Mouse (Mus musculus): ENCODE measurements around the gene Foxo6. TPM values are rescaled to one million over a fixed set of nuclear protein-coding genes. Genes with fewer than 3 reads are reported as not detected.

The Foxo6 gene
- total and polyA plus RNA-seq, 3 experiments, result not detected

DNA sequence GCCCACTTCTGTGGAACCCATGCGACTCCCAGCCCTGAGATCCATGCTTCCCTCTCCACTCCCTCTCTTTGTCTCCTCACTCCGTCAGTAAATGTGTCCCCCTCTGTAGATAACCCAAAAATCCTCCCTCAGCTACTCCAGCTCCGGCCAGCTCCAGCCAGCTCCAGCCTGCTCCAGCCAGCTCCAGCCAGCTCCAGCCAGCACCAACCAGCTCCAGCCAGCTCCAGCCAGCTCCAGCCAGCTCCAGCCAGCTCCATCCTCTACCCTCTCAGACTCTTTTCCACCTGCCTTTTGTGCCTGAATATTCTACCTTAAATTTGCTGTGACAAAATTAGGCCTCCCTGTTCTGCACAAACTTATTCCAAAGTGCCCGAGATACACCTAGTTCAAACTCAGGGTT, 60.5 kb downstream of the Foxo6 start:
- H3K9me3 ChIP-seq (replicated peaks), result peaks cover 96% of the 10 kb centered on the region
- no peak overlapping the region for H3K4me3 ChIP-seq (ENCODE audit: low read depth, low read length)
- DNase-seq (ENCODE audit: low spot score), result no peak
- H3K36me3 ChIP-seq (replicated peaks), result no peaks in the 10 kb centered on the region
- no peaks in the 10 kb centered on the region for H3K4me1 ChIP-seq (ENCODE audit: insufficient read depth, low read depth, low read length)
- no peak for ATAC-seq (ENCODE audit: extremely low read depth, insufficient number of reproducible peaks, low FRiP score, poor library complexity, severe bottlenecking)
- H3K27me3 ChIP-seq (ENCODE audit: insufficient read depth, low read length), result no peaks in the 10 kb centered on the region
- TF ChIP-seq POLR2AphosphoS5 (IDR thresholded peaks at IDR 0.05; ENCODE audit: insufficient replicate concordance, low read depth, low read length) (no peak), TAL1 (conservative IDR thresholded peaks at IDR 0.05; ENCODE audit: low read depth, low read length) (no peak), GATA2 (IDR thresholded peaks at IDR 0.05; ENCODE audit: borderline replicate concordance, low read depth, low read length) (no peak), GATA1 (IDR thresholded peaks at IDR 0.05; ENCODE audit: borderline replicate concordance, low read length) (no peak), CTCF (IDR thresholded peaks at IDR 0.05; ENCODE audit: low read depth, low read length) (no peak)

DNA sequence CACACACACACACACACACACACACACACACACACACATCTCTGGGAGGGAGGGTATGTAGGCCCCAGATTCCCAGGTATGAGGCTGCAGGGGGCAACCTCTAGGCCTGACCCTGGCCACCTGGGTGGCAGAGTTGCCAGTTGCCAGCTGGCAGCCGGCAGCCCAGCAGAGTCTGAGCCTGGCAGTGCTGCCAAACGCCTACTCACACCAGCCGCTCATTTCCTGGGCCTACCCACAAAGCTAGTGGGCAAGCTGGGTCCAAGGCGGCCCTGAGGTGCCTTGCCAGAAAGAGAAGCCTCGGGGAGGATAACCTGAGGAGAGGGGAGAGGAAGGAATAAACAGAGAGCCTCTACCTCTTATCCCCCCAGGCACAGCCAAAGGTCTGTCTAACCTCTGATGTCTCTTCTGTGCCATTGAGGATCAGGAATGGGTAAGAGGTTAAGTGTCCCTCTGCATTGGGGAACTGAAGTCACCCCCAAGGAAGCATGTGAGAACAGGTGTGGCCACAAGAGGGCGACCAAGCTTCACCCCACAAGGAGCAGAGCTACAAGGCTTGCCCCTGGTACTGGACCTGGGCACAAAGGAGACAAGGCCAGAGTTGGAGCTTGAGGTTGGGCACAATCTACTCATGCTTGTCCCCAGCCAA, 61.9 kb downstream of the Foxo6 start:
- DNase-seq (ENCODE audit: low spot score), result no peak
- no peaks in the 10 kb centered on the region for H3K4me1 ChIP-seq (ENCODE audit: insufficient read depth, low read depth, low read length)
- peaks cover 94% of the 10 kb centered on the region for H3K9me3 ChIP-seq (replicated peaks)
- H3K36me3 ChIP-seq (replicated peaks), result no peaks in the 10 kb centered on the region
- H3K4me3 ChIP-seq (ENCODE audit: low read depth, low read length), result no peak overlapping the region
- TF ChIP-seq TAL1 (conservative IDR thresholded peaks at IDR 0.05; ENCODE audit: low read depth, low read length), result no peak
- TF ChIP-seq GATA1 (IDR thresholded peaks at IDR 0.05; ENCODE audit: borderline replicate concordance, low read length), result no peak
- no peak for TF ChIP-seq GATA2 (IDR thresholded peaks at IDR 0.05; ENCODE audit: borderline replicate concordance, low read depth, low read length)
- TF ChIP-seq CTCF (IDR thresholded peaks at IDR 0.05; ENCODE audit: low read depth, low read length), result no peak
- no peak for TF ChIP-seq POLR2AphosphoS5 (IDR thresholded peaks at IDR 0.05; ENCODE audit: insufficient replicate concordance, low read depth, low read length)
- H3K27me3 ChIP-seq (ENCODE audit: insufficient read depth, low read length), result no peaks in the 10 kb centered on the region
- ATAC-seq (ENCODE audit: extremely low read depth, insufficient number of reproducible peaks, low FRiP score, poor library complexity, severe bottlenecking), result no peak

DNA sequence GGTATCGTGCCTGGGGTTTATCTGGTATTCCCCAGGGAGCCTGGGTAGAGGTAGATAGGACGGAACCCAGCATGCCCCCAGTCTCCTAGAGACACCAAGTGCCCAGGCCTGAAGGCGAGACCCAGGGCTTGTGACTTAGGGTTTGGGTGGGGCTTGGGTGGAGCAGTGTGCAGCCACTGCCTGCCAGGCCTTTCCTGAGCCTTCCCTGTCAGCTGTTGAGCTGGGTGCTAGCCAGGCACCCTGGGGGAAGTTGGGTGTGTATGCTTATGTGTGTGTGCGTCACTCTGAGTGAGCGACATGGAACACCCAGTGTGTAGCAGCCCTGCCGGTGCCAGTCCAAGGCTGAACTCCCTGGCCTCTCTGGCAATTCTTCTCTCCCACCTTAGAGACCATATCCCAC, 63.3 kb downstream of the Foxo6 start:
- ATAC-seq (ENCODE audit: extremely low read depth, insufficient number of reproducible peaks, low FRiP score, poor library complexity, severe bottlenecking) (no peak), DNase-seq (ENCODE audit: low spot score) (no peak)
- no peaks in the 10 kb centered on the region for H3K27me3 ChIP-seq (ENCODE audit: insufficient read depth, low read length)
- peak overlapping the region; percentile 35; the same call in 1 of the 2 replicates for H3K4me3 ChIP-seq (ENCODE audit: low read depth, low read length)
- TF ChIP-seq POLR2AphosphoS5 (IDR thresholded peaks at IDR 0.05; ENCODE audit: insufficient replicate concordance, low read depth, low read length), result no peak
- no peaks in the 10 kb centered on the region for H3K36me3 ChIP-seq (replicated peaks)
- peaks cover 87% of the 10 kb centered on the region for H3K9me3 ChIP-seq (replicated peaks)
- no peaks in the 10 kb centered on the region for H3K4me1 ChIP-seq (ENCODE audit: insufficient read depth, low read depth, low read length)

DNA sequence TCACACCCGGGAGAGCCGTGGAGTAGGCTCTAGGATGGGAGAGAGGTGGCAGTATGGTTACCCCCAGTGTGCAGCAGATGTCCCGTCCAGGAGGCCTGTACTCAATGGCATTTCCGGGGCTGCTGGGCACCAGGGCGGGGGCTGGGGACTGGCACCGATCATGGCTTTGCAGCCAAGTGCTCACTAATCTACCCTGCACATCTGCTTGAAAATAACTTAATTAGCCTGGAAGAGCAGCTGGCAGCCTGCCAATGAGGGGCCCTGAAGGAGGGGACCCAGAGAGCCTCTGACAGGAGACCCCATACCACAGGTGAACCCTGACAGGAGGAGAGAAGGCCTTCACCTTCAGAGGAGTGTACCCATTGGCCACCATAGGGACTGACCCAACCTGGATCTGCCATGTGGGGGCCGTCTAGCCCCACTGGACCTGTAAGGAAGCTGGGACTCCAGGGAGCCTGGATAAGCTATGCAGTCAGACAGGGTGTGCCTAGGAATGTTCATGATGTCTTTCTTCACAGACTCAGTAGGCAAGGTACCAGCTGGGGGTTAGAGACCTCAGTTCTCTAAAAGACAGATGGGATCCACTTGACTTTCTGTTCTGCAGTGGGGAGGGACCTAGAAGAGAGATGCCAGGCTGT, 63.9 kb downstream of the Foxo6 start:
- TF ChIP-seq TAL1 (conservative IDR thresholded peaks at IDR 0.05; ENCODE audit: low read depth, low read length) (no peak), GATA1 (IDR thresholded peaks at IDR 0.05; ENCODE audit: borderline replicate concordance, low read length) (no peak), CTCF (IDR thresholded peaks at IDR 0.05; ENCODE audit: low read depth, low read length) (no peak), GATA2 (IDR thresholded peaks at IDR 0.05; ENCODE audit: borderline replicate concordance, low read depth, low read length) (no peak), POLR2AphosphoS5 (IDR thresholded peaks at IDR 0.05; ENCODE audit: insufficient replicate concordance, low read depth, low read length) (no peak)
- peaks cover 83% of the 10 kb centered on the region for H3K9me3 ChIP-seq (replicated peaks)
- no peak overlapping the region for H3K4me3 ChIP-seq (ENCODE audit: low read depth, low read length)
- ATAC-seq (ENCODE audit: extremely low read depth, insufficient number of reproducible peaks, low FRiP score, poor library complexity, severe bottlenecking), result no peak
- no peaks in the 10 kb centered on the region for H3K27me3 ChIP-seq (ENCODE audit: insufficient read depth, low read length)
- no peak for DNase-seq (ENCODE audit: low spot score)
- H3K36me3 ChIP-seq (replicated peaks), result no peaks in the 10 kb centered on the region
- H3K4me1 ChIP-seq (ENCODE audit: insufficient read depth, low read depth, low read length), result no peaks in the 10 kb centered on the region

DNA sequence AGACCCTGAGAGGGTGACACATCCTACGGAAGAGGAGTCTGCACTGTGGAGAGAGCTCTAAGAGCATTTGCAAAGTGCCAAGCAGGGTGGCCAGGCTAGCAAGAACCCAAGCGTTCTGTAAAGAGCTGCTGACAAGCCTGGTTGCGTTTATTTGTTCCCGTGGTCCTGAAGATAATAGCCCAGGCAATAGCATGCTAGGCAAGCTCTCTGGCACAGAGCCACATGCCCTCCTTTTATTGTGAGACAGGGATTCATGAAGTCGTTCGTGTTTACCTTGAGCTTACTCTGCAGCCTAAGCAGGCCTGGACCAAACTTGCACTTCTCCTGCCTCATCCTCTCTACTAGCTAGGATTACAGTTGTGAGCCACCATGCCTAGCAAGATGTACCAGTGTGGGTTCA, 65.4 kb downstream of the Foxo6 start:
- Histone ChIP-seq H3K9me3 (replicated peaks) (peaks cover 75% of the 10 kb centered on the region), H3K36me3 (replicated peaks) (no peaks in the 10 kb centered on the region), H3K4me3 (ENCODE audit: low read depth, low read length) (no peak overlapping the region), H3K4me1 (ENCODE audit: insufficient read depth, low read depth, low read length) (no peaks in the 10 kb centered on the region), H3K27me3 (ENCODE audit: insufficient read depth, low read length) (no peaks in the 10 kb centered on the region)
- ATAC-seq (ENCODE audit: extremely low read depth, insufficient number of reproducible peaks, low FRiP score, poor library complexity, severe bottlenecking) (no peak), DNase-seq (ENCODE audit: low spot score) (no peak)
- no peak for TF ChIP-seq GATA1 (IDR thresholded peaks at IDR 0.05; ENCODE audit: borderline replicate concordance, low read length)
- no peak for TF ChIP-seq TAL1 (conservative IDR thresholded peaks at IDR 0.05; ENCODE audit: low read depth, low read length)
- no peak for TF ChIP-seq GATA2 (IDR thresholded peaks at IDR 0.05; ENCODE audit: borderline replicate concordance, low read depth, low read length)
- no peak for TF ChIP-seq CTCF (IDR thresholded peaks at IDR 0.05; ENCODE audit: low read depth, low read length)
- no peak for TF ChIP-seq POLR2AphosphoS5 (IDR thresholded peaks at IDR 0.05; ENCODE audit: insufficient replicate concordance, low read depth, low read length)

DNA sequence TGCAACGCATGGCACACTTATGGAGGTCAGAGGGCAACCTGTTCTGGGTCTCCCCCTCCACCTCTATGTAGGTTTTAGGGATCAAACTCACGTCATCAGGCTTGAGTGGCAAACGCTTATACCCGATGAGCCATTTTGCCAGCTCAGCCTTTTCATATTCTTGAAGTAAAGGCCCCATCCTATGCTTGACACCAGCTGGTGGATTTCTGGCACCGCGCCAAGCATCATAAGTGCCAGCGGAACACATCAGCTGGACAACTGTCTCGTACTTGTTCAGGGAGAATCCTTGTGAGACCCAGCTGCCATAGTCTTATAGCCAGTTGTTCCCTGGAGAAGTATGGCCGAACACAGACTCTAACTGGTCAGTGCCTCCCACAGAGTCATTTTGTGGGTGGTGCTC, 68.3 kb downstream of the Foxo6 start:
- ATAC-seq (ENCODE audit: extremely low read depth, insufficient number of reproducible peaks, low FRiP score, poor library complexity, severe bottlenecking), result no peak
- TF ChIP-seq GATA1 (IDR thresholded peaks at IDR 0.05; ENCODE audit: borderline replicate concordance, low read length), result no peak
- no peak for TF ChIP-seq TAL1 (conservative IDR thresholded peaks at IDR 0.05; ENCODE audit: low read depth, low read length)
- Histone ChIP-seq H3K27me3 (ENCODE audit: insufficient read depth, low read length) (no peaks in the 10 kb centered on the region), H3K36me3 (replicated peaks) (no peaks in the 10 kb centered on the region), H3K9me3 (replicated peaks) (peaks cover 77% of the 10 kb centered on the region), H3K4me3 (ENCODE audit: low read depth, low read length) (no peak overlapping the region), H3K4me1 (ENCODE audit: insufficient read depth, low read depth, low read length) (no peaks in the 10 kb centered on the region)
- no peak for DNase-seq (ENCODE audit: low spot score)

Other genes starting within 250 kb of the Foxo6 start
- gene AL607142.1, start 222.4 kb downstream of the Foxo6 start, total RNA-seq (2014; fragmentation: Nextera tagmentation), result not detected in 2 replicates
- gene AL607142.1, start 222.4 kb downstream of the Foxo6 start, total RNA-seq (2017), result not detected in 2 replicates
- gene AL607142.1, start 222.4 kb downstream of the Foxo6 start, polyA plus RNA-seq (2012), result not detected in 2 replicates
- gene Edn2, start 126.1 kb downstream of the Foxo6 start, total RNA-seq (2014; fragmentation: Nextera tagmentation), result not detected in 2 replicates
- not detected in 2 replicates for gene Edn2, start 126.1 kb downstream of the Foxo6 start, total RNA-seq (2017)
- gene Edn2, start 126.1 kb downstream of the Foxo6 start, polyA plus RNA-seq (2012), result not detected in 2 replicates
- not detected in 2 replicates for gene Scmh1, start 117.9 kb upstream of the Foxo6 start, total RNA-seq (2014; fragmentation: Nextera tagmentation)
- gene Scmh1, start 117.9 kb upstream of the Foxo6 start, total RNA-seq (2017), result 0.06 and 0.44 TPM in 2 replicates
- gene Scmh1, start 117.9 kb upstream of the Foxo6 start, polyA plus RNA-seq (2012), result not detected in 2 replicates
- not detected in 2 replicates for gene Slfnl1, start 244.9 kb upstream of the Foxo6 start, total RNA-seq (2014; fragmentation: Nextera tagmentation)
- gene Slfnl1, start 244.9 kb upstream of the Foxo6 start, total RNA-seq (2017), result 0.12 TPM in 1 of 2 replicates, not detected in the other
- gene Slfnl1, start 244.9 kb upstream of the Foxo6 start, polyA plus RNA-seq (2012), result not detected in 2 replicates